Mouse (Mus musculus) leukemia stem cell, adult 10-12 weeks (primary cell): ENCODE results near the gene Crtam. TPM values are rescaled to one million over a fixed set of nuclear protein-coding genes. Genes with fewer than 3 reads are reported as not detected.

Experiments
- polyA plus RNA-seq: library from polyadenylated mRNA; stranded (reverse); fragments of >175 nt; gene quantifications from 2 replicates; pipeline ENCODE4 v1.2.3, GENCODE M21; 2012; ENCODE audit warnings: low replicate concordance

Crtam gene
- polyA plus RNA-seq, result 0.27 TPM in 1 of 2 replicates, not detected in the other

GRCm38 (mm10) chr9:41004415-41004814, at the start of gene Crtam:
Gene Crtam, minus strand, starts transcription at chr9:41004628.

GRCm38 (mm10) chr9:40963586-40964417, 40.6 kb downstream of the Crtam start, which contains the start of gene Jhy:
Gene Jhy, minus strand, starts transcription at chr9:40964118.

Other genes with a start within 250 kb of the Crtam start
- 159 and 1,096 TPM in 2 replicates for gene Hspa8, start 203.6 kb downstream of the Crtam start, polyA plus RNA-seq
- not detected in 2 replicates for gene Bsx, start 130.5 kb downstream of the Crtam start, polyA plus RNA-seq
- gene Jhy, start 40.5 kb downstream of the Crtam start, polyA plus RNA-seq, result 0.57 and 0.85 TPM in 2 replicates
- 34.5 and 37.7 TPM in 2 replicates for gene Ubash3b, start 157.1 kb upstream of the Crtam start, polyA plus RNA-seq